Mouse (Mus musculus): ENCODE data around the gene Mfsd11.

- TF ChIP-seq FLI1 (IDR thresholded peaks at IDR 0.05; ENCODE audit: low read length) = no peak
- no peak for TF ChIP-seq GATA1 (IDR thresholded peaks at IDR 0.05; ENCODE audit: borderline replicate concordance, low read length)
These were observed 65.1 kb downstream of the Mfsd11 start for GRCm38 (mm10) chr11:116917361-116917760.
